Mouse (Mus musculus) hindbrain, embryonic 11.5 days (tissue): ENCODE results near the gene Frs2. TPM values are rescaled to one million over a fixed set of nuclear protein-coding genes. Genes with fewer than 3 reads are reported as not detected.

ENCODE experiments used
- ATAC-seq: fragments of 200-750 bp; cut with Nextera tagmentation; 2 replicates; pipeline ENCODE4 v1.8.0; 2017; ENCODE audit warnings: mild to moderate bottlenecking, moderate TSS enrichment, moderate library complexity; ENCODE audit not compliant: low FRiP score
- DNase-seq: peaks from one replicate; pipeline ENCODE4 v3.0.0-alpha.2; 2015; ENCODE audit warnings: low spot score
- H3K27ac ChIP-seq: fragments of 300-500 bp; sonication (generic); 2 replicates; pipeline ENCODE4 v1.5.1; 2014; ENCODE audit warnings: mild to moderate bottlenecking, low read depth, low read length
- H3K27me3 ChIP-seq: fragments of 300-500 bp; sonication (generic); 2 replicates; pipeline ENCODE4 v1.6.1; 2014; ENCODE audit warnings: mild to moderate bottlenecking, low read length, moderate library complexity, mixed read lengths; ENCODE audit not compliant: control insufficient read depth, insufficient read depth
- H3K36me3 ChIP-seq: fragments of 300-500 bp; sonication (generic); 2 replicates; pipeline ENCODE4 v1.6.1; 2014; ENCODE audit warnings: mild to moderate bottlenecking, low read length, moderate library complexity, mixed read lengths; ENCODE audit not compliant: control insufficient read depth, insufficient read depth
- H3K4me1 ChIP-seq: fragments of 300-500 bp; sonication (generic); replicated peaks from 2 replicates; pipeline ENCODE4 v1.6.1; 2014; ENCODE audit warnings: low read length, mixed read lengths; ENCODE audit not compliant: control insufficient read depth, insufficient read depth
- H3K4me2 ChIP-seq: fragments of 300-500 bp; sonication (generic); replicated peaks from 2 replicates; pipeline ENCODE4 v1.6.1; 2014; ENCODE audit warnings: mild to moderate bottlenecking, low read depth, low read length
- H3K4me3 ChIP-seq: fragments of 300-500 bp; sonication (generic); 2 replicates; pipeline ENCODE4 v1.5.1; 2014; ENCODE audit warnings: low read depth, low read length
- H3K9ac ChIP-seq: fragments of 300-500 bp; sonication (generic); 2 replicates; pipeline ENCODE4 v1.6.1; 2014; ENCODE audit warnings: low read depth, low read length
- H3K9me3 ChIP-seq: fragments of 300-500 bp; sonication (generic); 2 replicates; pipeline ENCODE4 v1.6.1; 2016; ENCODE audit warnings: low read length; ENCODE audit not compliant: control insufficient read depth
- WGBS: fragments of 180-500 bp; shearing (Covaris S2); extraction: QIAGEN DNeasy Blood & Tissue Kit; methylation state at CpG from one replicate; pipeline ENCODE4 v1.1.7; 2014; 5-methylcytosine and 5-hydroxymethylcytosine counted together
- polyA plus RNA-seq: library from polyadenylated mRNA; unstranded; fragments of >200 nt; fragmentation: Nextera tagmentation; extraction: Ambion mirVana; gene quantifications from 2 replicates; pipeline ENCODE4 v1.2.1, GENCODE M21; 2014

Gene Frs2
- polyA plus RNA-seq = 28.8 and 31.1 TPM in 2 replicates

GRCm38 (mm10) chr10:117148361-117149003 is at the start of gene Frs2:
Gene Frs2 (minus strand): TSS chr10:117148534.
- WGBS = under 1% methylated on average over 46 of the region's 57 CpGs
- Histone ChIP-seq H3K27me3 (peaks cover 8% of the 10 kb centered on the region), H3K4me2 (peak within 1 kb of the TSS; percentile 67), H3K4me1 (0 out of 2 replicates have a peak, but pooled peaks cover 4% of the 10 kb centered on the region), H3K4me3 (peak within 1 kb of the TSS; percentile 91), H3K27ac (peak within 1 kb of the TSS; percentile 85), H3K36me3 (no peaks in the 10 kb centered on the region), H3K9ac (peak within 1 kb of the TSS; percentile 94), H3K9me3 (no peaks in the 10 kb centered on the region)
- ATAC-seq (peak; percentile 98), DNase-seq (peak; percentile 97)

GRCm38 (mm10) chr10:117196696-117197095 is 48.4 kb upstream of the Frs2 start:
- Histone ChIP-seq H3K4me1 (no peaks in the 10 kb centered on the region), H3K27me3 (no peaks in the 10 kb centered on the region), H3K9ac (no peak overlapping the region), H3K36me3 (no peaks in the 10 kb centered on the region), H3K4me2 (no peak overlapping the region), H3K27ac (no peak overlapping the region), H3K9me3 (no peaks in the 10 kb centered on the region), H3K4me3 (no peak overlapping the region)
- WGBS = 91% methylated on average over 3 of the region's 3 CpGs
- ATAC-seq (no peak), DNase-seq (no peak)

DNA sequence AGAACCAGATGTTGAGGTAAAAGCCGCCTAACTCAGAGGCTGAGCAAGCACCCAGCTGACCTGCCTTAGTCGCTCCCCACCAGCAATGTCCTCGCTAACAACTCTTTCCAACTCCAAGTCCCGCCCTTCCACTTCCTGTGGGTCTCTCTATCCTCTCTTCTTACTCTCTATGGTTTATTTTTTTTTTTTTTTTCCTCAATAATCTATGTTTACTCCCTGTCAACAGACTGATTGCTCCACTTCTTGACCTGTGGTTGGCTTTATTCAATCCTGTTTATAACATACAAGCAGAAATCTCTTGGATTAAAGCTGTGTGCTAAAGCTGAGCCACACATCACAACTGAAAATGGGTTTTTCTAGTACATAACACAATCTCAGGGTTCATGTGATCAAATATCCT is 47.4 kb upstream of the Frs2 start:
- no peak overlapping the region for H3K9ac ChIP-seq
- H3K36me3 ChIP-seq = no peaks in the 10 kb centered on the region

DNA sequence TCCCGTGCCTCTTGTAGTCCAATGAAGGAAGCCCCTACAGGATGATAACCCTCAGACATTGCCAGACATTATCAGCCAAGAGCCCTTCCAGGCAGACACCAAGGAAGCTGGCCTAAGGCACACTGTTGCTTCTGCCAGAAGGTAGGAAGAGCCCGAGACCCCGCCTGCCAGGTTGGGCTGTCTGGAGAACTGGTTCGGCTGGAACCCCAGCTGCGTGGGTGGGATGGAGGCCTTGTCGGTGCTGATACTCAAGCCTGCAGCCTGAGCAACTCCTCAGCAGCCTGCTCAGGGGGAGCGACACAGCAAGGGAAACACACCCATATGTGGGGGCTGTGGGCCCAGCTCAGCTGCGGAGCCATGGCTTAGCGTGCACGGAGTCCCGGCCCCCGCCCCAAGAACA is 46.7 kb upstream of the Frs2 start:
- no peak overlapping the region for H3K9ac ChIP-seq
- H3K4me1 ChIP-seq = no peaks in the 10 kb centered on the region
- H3K4me2 ChIP-seq = no peak overlapping the region
- no peak overlapping the region for H3K4me3 ChIP-seq
- DNase-seq = no peak
- WGBS = 94% methylated on average over 12 of the region's 12 CpGs
- ATAC-seq = no peak
- no peaks in the 10 kb centered on the region for H3K36me3 ChIP-seq
- H3K27me3 ChIP-seq = no peaks in the 10 kb centered on the region
- no peak overlapping the region for H3K27ac ChIP-seq
- no peaks in the 10 kb centered on the region for H3K9me3 ChIP-seq

More for the DNA sequence above, 47.4 kb upstream of the Frs2 start:
- 96% methylated on average over 4 of the region's 4 CpGs for WGBS
- Histone ChIP-seq H3K27ac (no peak overlapping the region), H3K9me3 (no peaks in the 10 kb centered on the region), H3K4me3 (no peak overlapping the region), H3K4me2 (no peak overlapping the region), H3K4me1 (no peaks in the 10 kb centered on the region), H3K27me3 (no peaks in the 10 kb centered on the region)
- no peak for ATAC-seq
- DNase-seq = no peak

GRCm38 (mm10) chr10:117193364-117193763 is 45.0 kb upstream of the Frs2 start:
- no peak for DNase-seq

GRCm38 (mm10) chr10:117185399-117186089 is 37.2 kb upstream of the Frs2 start:
- DNase-seq (no peak), ATAC-seq (no peak)
- 77% methylated on average over 9 of the region's 9 CpGs for WGBS

More at GRCm38 (mm10) chr10:117193364-117193763, 45.0 kb upstream of the Frs2 start:
- Histone ChIP-seq H3K9me3 (no peaks in the 10 kb centered on the region), H3K27me3 (no peaks in the 10 kb centered on the region), H3K27ac (no peak overlapping the region), H3K4me2 (no peak overlapping the region), H3K36me3 (no peaks in the 10 kb centered on the region), H3K9ac (no peak overlapping the region), H3K4me3 (no peak overlapping the region), H3K4me1 (no peaks in the 10 kb centered on the region)
- 83% methylated on average over 5 of the region's 5 CpGs for WGBS
- no peak for ATAC-seq

GRCm38 (mm10) chr10:117181098-117181497 is 32.8 kb upstream of the Frs2 start:
- H3K4me3 ChIP-seq = no peak overlapping the region
- no peaks in the 10 kb centered on the region for H3K9me3 ChIP-seq
- no peak overlapping the region for H3K4me2 ChIP-seq
- WGBS = 69% methylated on average over 3 of the region's 3 CpGs
- H3K27me3 ChIP-seq = no peaks in the 10 kb centered on the region
- no peaks in the 10 kb centered on the region for H3K4me1 ChIP-seq
- H3K27ac ChIP-seq = no peak overlapping the region
- DNase-seq (no peak), ATAC-seq (no peak)
- H3K9ac ChIP-seq = no peak overlapping the region
- no peaks in the 10 kb centered on the region for H3K36me3 ChIP-seq

More at GRCm38 (mm10) chr10:117185399-117186089, 37.2 kb upstream of the Frs2 start:
- H3K4me1 ChIP-seq = no peaks in the 10 kb centered on the region
- H3K27me3 ChIP-seq = no peaks in the 10 kb centered on the region
- no peak overlapping the region for H3K27ac ChIP-seq
- no peak overlapping the region for H3K4me2 ChIP-seq
- H3K36me3 ChIP-seq = no peaks in the 10 kb centered on the region
- no peak overlapping the region for H3K9ac ChIP-seq
- H3K4me3 ChIP-seq = no peak overlapping the region
- no peaks in the 10 kb centered on the region for H3K9me3 ChIP-seq

DNA sequence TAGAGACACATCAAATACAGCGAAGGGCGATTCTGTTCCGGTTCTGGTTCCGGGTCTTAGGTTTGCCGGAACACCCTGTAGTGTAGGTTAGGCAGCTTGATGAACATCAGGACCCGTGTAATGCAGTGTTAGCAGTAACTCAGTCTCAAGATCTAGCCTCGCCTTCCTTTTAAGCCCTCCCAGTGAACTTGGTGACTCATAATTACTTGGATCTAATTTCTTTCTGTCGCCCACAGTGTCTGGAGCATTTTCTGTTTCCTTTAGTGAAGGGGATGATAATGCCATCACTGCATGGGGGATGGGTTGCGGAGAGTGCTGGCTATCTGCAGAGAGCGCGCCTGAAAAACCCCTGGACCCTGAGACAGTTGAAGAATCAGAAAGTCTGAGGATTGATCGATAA is 26.3 kb upstream of the Frs2 start:
- Histone ChIP-seq H3K4me3 (no peak overlapping the region), H3K36me3 (no peaks in the 10 kb centered on the region), H3K4me1 (no peaks in the 10 kb centered on the region), H3K4me2 (no peak overlapping the region), H3K9me3 (no peaks in the 10 kb centered on the region), H3K27ac (no peak overlapping the region), H3K9ac (no peak overlapping the region), H3K27me3 (no peaks in the 10 kb centered on the region)
- ATAC-seq (no peak), DNase-seq (no peak)
- 58% methylated on average over 12 of the region's 12 CpGs for WGBS
